Mouse (Mus musculus): ENCODE results near the gene Bcl2. TPM values are rescaled to one million over a fixed set of nuclear protein-coding genes. Genes with fewer than 3 reads are reported as not detected.

The Bcl2 gene
- total and polyA plus RNA-seq, 3 experiments: 30.9 to 87.0 (median 38.8) TPM

DNA sequence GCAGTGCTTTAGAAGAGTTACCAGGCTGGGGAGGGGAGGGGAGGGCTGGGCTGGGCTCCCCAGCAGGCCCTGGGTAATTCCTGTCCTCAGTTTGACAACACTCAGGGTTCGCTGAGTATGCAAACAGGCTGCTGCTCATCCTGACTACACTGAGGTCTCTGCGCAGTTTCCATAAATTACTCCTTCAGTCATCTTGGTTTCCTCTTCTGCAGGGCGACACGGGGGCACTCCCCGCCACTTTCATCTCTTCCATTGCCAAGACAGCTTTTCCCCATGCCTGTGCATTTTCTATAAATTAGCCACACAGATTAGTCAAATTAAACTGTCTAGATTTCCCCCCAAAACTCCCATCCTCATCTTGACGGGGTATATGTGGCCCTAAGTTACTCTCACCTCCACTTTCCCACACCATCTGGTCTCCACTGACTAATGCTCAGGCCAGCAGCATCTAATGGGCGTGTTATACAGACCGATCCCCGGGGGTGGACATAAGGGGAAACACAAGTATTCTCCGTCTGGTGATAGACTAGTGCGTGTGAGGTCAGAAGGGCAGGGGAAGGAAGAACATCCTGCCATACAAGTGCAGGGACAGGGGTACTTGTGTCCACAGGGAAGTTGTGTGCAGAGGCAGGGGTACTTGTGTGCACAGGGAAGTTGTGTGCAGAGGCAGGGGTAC, 152.9 kb downstream of the Bcl2 start:
- DNase-seq (ENCODE audit: low read depth, low spot score): no peak
- Histone ChIP-seq H3K27me3 (ENCODE audit: control insufficient read depth in 1 of 2, insufficient read depth in 2 of 2, low read length in 2 of 2) (no peaks in the 10 kb centered on the region; a peak in 1 of 4 replicates), H3K79me2 (ENCODE audit: control insufficient read depth, insufficient read depth, low read length, poor library complexity) (no peaks in the 10 kb centered on the region), H3K4me3 (ENCODE audit: control insufficient read depth in 1 of 2, insufficient read depth in 1 of 2, low read depth in 2 of 2, low read length in 2 of 2) (no peak overlapping the region), H3K36me3 (ENCODE audit: control insufficient read depth in 1 of 2, insufficient read depth in 2 of 2, low read length in 2 of 2) (no peaks in the 10 kb centered on the region), H3K9ac (ENCODE audit: control insufficient read depth, low read depth, low read length, poor library complexity, severe bottlenecking) (no peak overlapping the region), H3K4me1 (ENCODE audit: control insufficient read depth in 1 of 2, insufficient read depth in 2 of 2, low read length in 2 of 2) (no peaks in the 10 kb centered on the region), H3K9me3 (replicated peaks; ENCODE audit: insufficient read depth, low read length) (no peaks in the 10 kb centered on the region), H3K27ac (ENCODE audit: control insufficient read depth, low read depth, low read length) (no peak overlapping the region)
- no peak for TF ChIP-seq CTCF (IDR thresholded peaks at IDR 0.05 in 2 of 3, conservative IDR thresholded peaks at IDR 0.05 in 1 of 3; ENCODE audit: control insufficient read depth in 1 of 3, insufficient read depth in 1 of 3, low read depth in 2 of 3, low read length in 3 of 3, poor library complexity in 1 of 3, severe bottlenecking in 1 of 3)
- TF ChIP-seq POLR2AphosphoS5 (IDR thresholded peaks at IDR 0.05; ENCODE audit: borderline replicate concordance, low read depth, low read length): peak; percentile 68; the same call in 1 of the 2 replicates
- no peak for TF ChIP-seq MXI1 (IDR thresholded peaks at IDR 0.05; ENCODE audit: low read depth, low read length)
- no peak for TF ChIP-seq UBTF (IDR thresholded peaks at IDR 0.05; ENCODE audit: borderline replicate concordance, insufficient read depth, low read depth, low read length)

DNA sequence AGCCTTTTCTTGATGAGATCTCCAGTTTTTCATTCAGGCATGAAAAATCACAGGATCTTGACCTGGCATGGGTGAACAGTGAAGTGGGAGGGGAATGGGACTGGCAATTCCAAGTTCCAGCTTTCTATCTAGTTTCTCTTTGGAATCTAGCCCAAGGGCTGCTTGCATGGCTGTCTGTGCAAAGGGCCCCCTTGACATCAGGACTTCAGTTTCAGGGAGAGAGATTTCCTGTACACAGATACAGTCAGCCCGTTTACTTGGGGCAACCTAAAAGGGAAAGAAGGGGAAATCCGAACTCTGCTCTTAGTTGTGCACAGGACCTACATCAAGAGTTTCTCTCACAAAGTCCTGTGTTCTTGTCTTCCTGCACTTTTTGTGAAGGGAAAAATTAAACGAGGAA, 154.0 kb downstream of the Bcl2 start:
- H3K27ac ChIP-seq (ENCODE audit: control insufficient read depth, low read depth, low read length): no peak overlapping the region
- no peaks in the 10 kb centered on the region for H3K36me3 ChIP-seq (ENCODE audit: control insufficient read depth in 1 of 2, insufficient read depth in 2 of 2, low read length in 2 of 2)
- H3K4me1 ChIP-seq (ENCODE audit: control insufficient read depth in 1 of 2, insufficient read depth in 2 of 2, low read length in 2 of 2): no peaks in the 10 kb centered on the region
- no peak for TF ChIP-seq EP300 (IDR thresholded peaks at IDR 0.05; ENCODE audit: low read depth in 1 of 2, low read length in 2 of 2)
- no peak for TF ChIP-seq POLR2A (IDR thresholded peaks at IDR 0.05; ENCODE audit: control insufficient read depth in 1 of 2, insufficient read depth in 1 of 2, low read depth in 1 of 2, low read length in 2 of 2, poor library complexity in 1 of 2)
- no peak for TF ChIP-seq ZC3H11A (IDR thresholded peaks at IDR 0.05; ENCODE audit: low read depth, low read length)
- no peak for TF ChIP-seq USF2 (IDR thresholded peaks at IDR 0.05; ENCODE audit: borderline replicate concordance in 1 of 2, insufficient read depth in 1 of 2, low read depth in 1 of 2, low read length in 2 of 2)
- no peak for TF ChIP-seq ZNF384 (IDR thresholded peaks at IDR 0.05; ENCODE audit: low read depth, low read length)
- TF ChIP-seq RAD21 (IDR thresholded peaks at IDR 0.05; ENCODE audit: low read depth, low read length): no peak
- no peak for TF ChIP-seq MXI1 (IDR thresholded peaks at IDR 0.05; ENCODE audit: low read depth, low read length)
- no peak for TF ChIP-seq POLR2AphosphoS5 (IDR thresholded peaks at IDR 0.05; ENCODE audit: borderline replicate concordance, low read depth, low read length)
- no peaks in the 10 kb centered on the region for H3K27me3 ChIP-seq (ENCODE audit: control insufficient read depth in 1 of 2, insufficient read depth in 2 of 2, low read length in 2 of 2)
- no peaks in the 10 kb centered on the region for H3K9me3 ChIP-seq (replicated peaks; ENCODE audit: insufficient read depth, low read length)
- H3K79me2 ChIP-seq (ENCODE audit: control insufficient read depth, insufficient read depth, low read length, poor library complexity): no peaks in the 10 kb centered on the region
- no peak overlapping the region for H3K4me3 ChIP-seq (ENCODE audit: control insufficient read depth in 1 of 2, insufficient read depth in 1 of 2, low read depth in 2 of 2, low read length in 2 of 2)
- H3K9ac ChIP-seq (ENCODE audit: control insufficient read depth, low read depth, low read length, poor library complexity, severe bottlenecking): no peak overlapping the region
- no peak for DNase-seq (ENCODE audit: low read depth, low spot score)

DNA sequence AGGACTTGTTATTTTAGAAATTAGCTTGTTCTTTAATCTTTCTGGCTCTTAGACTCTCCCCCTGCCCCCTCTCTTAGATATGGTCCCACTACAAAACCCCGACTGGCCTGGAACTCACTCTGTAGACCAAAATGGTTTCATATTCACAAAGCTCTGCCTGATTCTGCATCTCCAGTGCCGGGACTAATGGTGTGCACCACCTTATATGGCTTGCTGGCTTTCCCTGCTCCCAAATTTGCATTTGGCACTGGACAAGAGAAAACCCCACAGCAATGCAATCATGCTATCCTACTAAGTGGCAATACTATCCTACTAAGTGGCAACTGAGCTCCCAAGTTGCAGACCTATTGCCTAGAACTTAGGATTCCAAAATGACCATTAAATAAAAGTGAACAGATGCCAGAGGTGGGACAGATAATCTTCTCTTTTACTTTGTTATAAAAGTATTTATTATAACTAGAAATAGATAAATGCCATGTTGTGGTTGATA, 154.9 kb downstream of the Bcl2 start:
- Histone ChIP-seq H3K27ac (ENCODE audit: control insufficient read depth, low read depth, low read length) (no peak overlapping the region), H3K27me3 (ENCODE audit: control insufficient read depth in 1 of 2, insufficient read depth in 2 of 2, low read length in 2 of 2) (no peaks in the 10 kb centered on the region), H3K79me2 (ENCODE audit: control insufficient read depth, insufficient read depth, low read length, poor library complexity) (no peaks in the 10 kb centered on the region), H3K9me3 (replicated peaks; ENCODE audit: insufficient read depth, low read length) (no peaks in the 10 kb centered on the region), H3K36me3 (ENCODE audit: control insufficient read depth in 1 of 2, insufficient read depth in 2 of 2, low read length in 2 of 2) (no peaks in the 10 kb centered on the region), H3K4me3 (ENCODE audit: control insufficient read depth in 1 of 2, insufficient read depth in 1 of 2, low read depth in 2 of 2, low read length in 2 of 2) (no peak overlapping the region), H3K9ac (ENCODE audit: control insufficient read depth, low read depth, low read length, poor library complexity, severe bottlenecking) (no peak overlapping the region), H3K4me1 (ENCODE audit: control insufficient read depth in 1 of 2, insufficient read depth in 2 of 2, low read length in 2 of 2) (no peaks in the 10 kb centered on the region)
- peak; percentile 80 for TF ChIP-seq ZKSCAN1 (IDR thresholded peaks at IDR 0.05; ENCODE audit: low read depth, low read length)
- TF ChIP-seq BHLHE40 (IDR thresholded peaks at IDR 0.05; ENCODE audit: borderline replicate concordance, low read depth, low read length): no peak
- no peak for DNase-seq (ENCODE audit: low read depth, low spot score)
